Mouse (Mus musculus) stomach, postnatal 0 days (tissue): ENCODE measurements around the gene Ralb. TPM values are rescaled to one million over a fixed set of nuclear protein-coding genes. Genes with fewer than 3 reads are reported as not detected.

Experiments used
- ATAC-seq: fragments of 200-750 bp; cut with Nextera tagmentation; 2 replicates; pipeline ENCODE4 v1.8.0; 2017; ENCODE audit not compliant: low FRiP score, low TSS enrichment
- DNase-seq: peaks from one replicate; pipeline ENCODE4 v3.0.0-alpha.2; 2016; ENCODE audit warnings: low spot score
- H3K27ac ChIP-seq: fragments of 300-500 bp; sonication (generic); replicated peaks from 2 replicates; pipeline ENCODE4 v1.5.1; 2014; ENCODE audit warnings: mild to moderate bottlenecking, control low read depth
- H3K27me3 ChIP-seq: fragments of 300-500 bp; sonication (generic); 2 replicates; pipeline ENCODE4 v1.6.1; 2014; ENCODE audit warnings: low read length; ENCODE audit not compliant: control insufficient read depth, insufficient read depth
- H3K36me3 ChIP-seq: fragments of 300-500 bp; sonication (generic); 2 replicates; pipeline ENCODE4 v1.6.1; 2014; ENCODE audit warnings: low read length, mixed read lengths; ENCODE audit not compliant: control insufficient read depth, insufficient read depth
- H3K4me1 ChIP-seq: fragments of 300-500 bp; sonication (generic); replicated peaks from 2 replicates; pipeline ENCODE4 v1.6.1; 2014; ENCODE audit warnings: antibody characterized with exemption; ENCODE audit not compliant: control insufficient read depth, insufficient read depth
- H3K4me2 ChIP-seq: fragments of 300-500 bp; sonication (generic); replicated peaks from 2 replicates; pipeline ENCODE4 v1.6.1; 2014; ENCODE audit warnings: low read depth, mild to moderate bottlenecking, control low read depth, moderate library complexity
- H3K4me3 ChIP-seq: fragments of 300-500 bp; sonication (generic); 2 replicates; pipeline ENCODE4 v1.5.1; 2014; ENCODE audit warnings: low read depth, low read length, control low read depth
- H3K9ac ChIP-seq: fragments of 300-500 bp; sonication (generic); 2 replicates; pipeline ENCODE4 v1.6.1; 2014; ENCODE audit warnings: mild to moderate bottlenecking, low read length, control low read depth, mixed read lengths
- H3K9me3 ChIP-seq: fragments of 300-500 bp; sonication (generic); 2 replicates; pipeline ENCODE4 v1.6.1; 2016; ENCODE audit warnings: low read length; ENCODE audit not compliant: control insufficient read depth
- CTCF ChIP-seq: IDR thresholded peaks from 2 replicates; pipeline ENCODE4 v1.5.1; 2016; ENCODE audit warnings: antibody characterized with exemption, low read depth, mild to moderate bottlenecking, moderate library complexity
- EP300 ChIP-seq: optimal IDR thresholded peaks from 2 replicates; pipeline ENCODE3; 2016; ENCODE audit warnings: antibody characterized with exemption
- WGBS: fragments of 180-500 bp; shearing (Covaris S2); extraction: QIAGEN DNeasy Blood & Tissue Kit; methylation state at CpG from one replicate; pipeline ENCODE4 v1.1.7; 2014; 5-methylcytosine and 5-hydroxymethylcytosine counted together
- polyA plus RNA-seq: library from polyadenylated mRNA; unstranded; fragments of >200 nt; fragmentation: Nextera tagmentation; extraction: Ambion mirVana; gene quantifications from 2 replicates; pipeline ENCODE4 v1.2.1, GENCODE M21; 2015

The Ralb gene
- polyA plus RNA-seq, 1 experiment from 2014 or later: 102 TPM

- Histone ChIP-seq H3K4me2 (no peak overlapping the region), H3K4me1 (0 out of 2 replicates have a peak, but pooled peaks cover 8% of the 10 kb centered on the region), H3K9me3 (no peaks in the 10 kb centered on the region), H3K27me3 (no peaks in the 10 kb centered on the region), H3K27ac (no peak overlapping the region), H3K36me3 (no peaks in the 10 kb centered on the region), H3K9ac (no peak overlapping the region), H3K4me3 (no peak overlapping the region)
- 57% methylated on average over 10 of the region's 10 CpGs for WGBS
- DNase-seq (no peak), ATAC-seq (no peak)
- no peak for TF ChIP-seq CTCF
- TF ChIP-seq EP300: no peak
Observed at GRCm38 (mm10) chr1:119487917-119488590, 16.5 kb downstream of the Ralb start.

DNA sequence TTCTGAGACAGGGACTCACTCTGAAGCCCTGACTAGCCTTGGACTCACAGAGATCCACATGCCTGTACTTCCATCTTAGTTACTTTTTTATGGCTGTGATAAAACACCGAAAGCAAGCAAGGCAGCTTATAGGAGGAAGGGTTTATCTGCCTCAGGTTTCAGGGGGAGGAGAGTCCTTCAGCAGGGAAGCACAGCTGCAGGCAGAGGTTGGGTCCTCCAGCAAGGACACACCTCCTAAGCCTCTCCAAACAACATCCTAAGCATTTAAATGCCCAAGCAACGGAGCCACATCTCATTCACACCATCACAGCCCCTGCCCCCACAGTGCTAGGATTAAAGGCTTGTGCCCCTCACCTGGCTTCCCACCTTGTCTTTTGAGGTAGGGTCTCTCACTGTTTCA lies 18.8 kb downstream of the Ralb start:
- Histone ChIP-seq H3K27me3 (no peaks in the 10 kb centered on the region), H3K9ac (no peak overlapping the region), H3K4me2 (no peak overlapping the region), H3K36me3 (peaks cover 8% of the 10 kb centered on the region; the same call in 1 of the 2 replicates), H3K4me3 (no peak overlapping the region), H3K27ac (no peak overlapping the region), H3K9me3 (no peaks in the 10 kb centered on the region), H3K4me1 (no peaks in the 10 kb centered on the region)
- ATAC-seq (no peak), DNase-seq (no peak)
- 29% methylated on average over 2 of the region's 2 CpGs for WGBS
- TF ChIP-seq CTCF (no peak), EP300 (no peak)

GRCm38 (mm10) chr1:119484457-119484856 lies 20.1 kb downstream of the Ralb start:
- Histone ChIP-seq H3K4me2 (no peak overlapping the region), H3K9me3 (no peaks in the 10 kb centered on the region), H3K27ac (no peak overlapping the region), H3K27me3 (no peaks in the 10 kb centered on the region), H3K4me1 (no peaks in the 10 kb centered on the region), H3K36me3 (peaks cover 8% of the 10 kb centered on the region; the same call in 1 of the 2 replicates), H3K9ac (no peak overlapping the region), H3K4me3 (no peak overlapping the region)
- DNase-seq (peak; percentile 54), ATAC-seq (peak; percentile 56; the same call in 1 of the 2 replicates)
- 76% methylated on average over 3 of the region's 3 CpGs for WGBS
- TF ChIP-seq EP300 (no peak), CTCF (peak; percentile 80)

DNA sequence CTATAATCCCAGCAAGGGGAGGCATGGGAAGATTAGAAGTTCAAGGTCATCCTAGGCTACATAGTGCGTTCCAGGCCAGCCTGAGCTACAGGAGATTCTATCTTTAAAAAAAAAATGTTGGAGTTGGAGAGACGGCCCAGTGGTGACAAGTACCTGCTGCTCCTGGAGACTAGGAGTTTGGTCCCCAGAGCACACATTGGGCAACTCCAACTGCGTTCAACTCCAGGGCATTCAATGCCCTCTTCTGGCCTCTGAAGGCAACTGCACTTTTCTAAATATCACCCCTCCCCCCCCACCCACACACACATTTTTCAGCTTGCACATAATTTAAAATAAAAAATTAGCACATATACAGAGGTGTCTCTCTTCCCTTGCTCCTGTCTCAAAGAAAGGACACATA lies 21.7 kb downstream of the Ralb start:
- Histone ChIP-seq H3K4me2 (no peak overlapping the region), H3K9me3 (no peaks in the 10 kb centered on the region), H3K9ac (no peak overlapping the region), H3K4me3 (no peak overlapping the region), H3K4me1 (no peaks in the 10 kb centered on the region), H3K36me3 (peaks cover 11% of the 10 kb centered on the region; the same call in 1 of the 2 replicates), H3K27me3 (no peaks in the 10 kb centered on the region), H3K27ac (no peak overlapping the region)
- no peak for ATAC-seq
- DNase-seq: no peak
- peak; percentile 56 for TF ChIP-seq CTCF
- TF ChIP-seq EP300: no peak
- WGBS: 65% methylated on average over 3 of the region's 3 CpGs

- no peak for ATAC-seq
- no peak overlapping the region for H3K9ac ChIP-seq
- no peak overlapping the region for H3K27ac ChIP-seq
- no peaks in the 10 kb centered on the region for H3K27me3 ChIP-seq
- no peaks in the 10 kb centered on the region for H3K9me3 ChIP-seq
- peaks cover 14% of the 10 kb centered on the region for H3K36me3 ChIP-seq
- H3K4me2 ChIP-seq: no peak overlapping the region
- TF ChIP-seq EP300: no peak
- TF ChIP-seq CTCF: peak; percentile 55
- no peak for DNase-seq
- H3K4me3 ChIP-seq: no peak overlapping the region
- H3K4me1 ChIP-seq: no peaks in the 10 kb centered on the region
- 95% methylated on average over 7 of the region's 7 CpGs for WGBS
Observed at GRCm38 (mm10) chr1:119481205-119481932, 23.2 kb downstream of the Ralb start.

- no peak for DNase-seq
- WGBS: 91% methylated on average over 8 of the region's 8 CpGs
- no peak overlapping the region for H3K9ac ChIP-seq
- no peaks in the 10 kb centered on the region for H3K9me3 ChIP-seq
- H3K4me2 ChIP-seq: no peak overlapping the region
- H3K4me1 ChIP-seq: no peaks in the 10 kb centered on the region
- H3K27ac ChIP-seq: no peak overlapping the region
- no peak for ATAC-seq
- no peaks in the 10 kb centered on the region for H3K27me3 ChIP-seq
- peaks cover 18% of the 10 kb centered on the region for H3K36me3 ChIP-seq
- no peak for TF ChIP-seq CTCF
- TF ChIP-seq EP300: no peak
- H3K4me3 ChIP-seq: no peak overlapping the region
Observed at GRCm38 (mm10) chr1:119480678-119481077, 23.9 kb downstream of the Ralb start.
